Mouse (Mus musculus): ENCODE data around the gene Gm48552. TPM values are rescaled to one million over a fixed set of nuclear protein-coding genes. Genes with fewer than 3 reads are reported as not detected.

Gene Gm48552
- polyA plus RNA-seq, 1 experiment, result not detected

GRCm38 (mm10) chr10:81365073-81365472 lies 23.7 kb upstream of the Gm48552 start:
- no peak overlapping the region for H3K4me3 ChIP-seq (replicated peaks; ENCODE audit: control insufficient read depth, low read depth, low read length)
- peaks cover 7% of the 10 kb centered on the region for H3K4me1 ChIP-seq (ENCODE audit: control insufficient read depth, insufficient read depth, low read length)
- no peak for TF ChIP-seq CTCF (IDR thresholded peaks at IDR 0.05; ENCODE audit: control insufficient read depth, insufficient read depth, low read length)
- no peak for TF ChIP-seq POLR2A (IDR thresholded peaks at IDR 0.05; ENCODE audit: borderline replicate concordance, control insufficient read depth, low read depth, low read length)
- WGBS, result 72% methylated on average over 4 of the region's 4 CpGs
- H3K27ac ChIP-seq (ENCODE audit: control insufficient read depth, insufficient read depth, low read depth, low read length, poor library complexity), result 0 out of 2 replicates have a peak overlapping the region, but pooled peaks have one; percentile 40

DNA sequence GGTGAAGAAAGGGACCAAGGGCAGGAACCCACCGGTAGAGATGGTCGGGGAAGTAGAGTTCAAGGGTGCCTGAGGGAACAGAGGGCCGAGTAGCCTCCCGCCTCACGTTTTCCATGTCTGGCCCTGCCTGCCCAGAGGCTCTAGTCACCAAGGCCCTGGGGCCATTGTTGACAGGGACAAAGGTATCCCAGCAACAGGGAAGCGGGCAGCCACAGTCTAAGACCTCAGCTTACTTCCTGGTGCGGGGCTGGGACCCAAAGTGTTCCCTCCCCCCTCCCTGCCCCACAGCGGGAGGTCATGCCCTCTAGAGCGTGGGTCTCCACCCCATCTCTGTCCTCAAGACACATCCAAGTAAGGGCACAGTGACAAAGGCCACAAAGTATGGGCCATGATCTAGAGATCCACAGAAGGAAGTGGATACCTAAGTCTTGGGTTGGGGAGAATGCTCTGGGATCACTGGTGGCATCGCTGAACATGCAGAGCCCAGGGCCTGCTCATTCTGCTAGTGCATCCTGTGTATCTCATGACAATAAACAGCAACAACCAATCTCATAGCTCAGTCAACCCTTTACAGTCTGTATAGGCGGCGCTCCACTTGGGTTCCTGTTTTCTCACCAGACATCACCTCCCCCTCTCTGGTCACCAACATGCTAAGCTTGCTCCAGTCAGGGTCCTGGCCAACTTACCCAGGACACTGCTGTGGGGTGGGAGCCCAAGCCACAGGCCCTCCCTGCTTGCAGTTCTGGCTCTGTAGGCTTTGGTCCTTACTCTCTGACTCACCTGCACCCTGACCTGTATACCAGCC lies 22.9 kb upstream of the Gm48552 start, which contains the start of gene 4930404N11Rik:
Gene 4930404N11Rik (minus strand): TSS at position 145 of the 805 bp plus-strand sequence.
- H3K4me1 ChIP-seq (ENCODE audit: control insufficient read depth, insufficient read depth, low read length), result peaks cover 7% of the 10 kb centered on the region
- 30% methylated on average over 12 of the region's 12 CpGs for WGBS
- TF ChIP-seq CTCF (IDR thresholded peaks at IDR 0.05; ENCODE audit: control insufficient read depth, insufficient read depth, low read length) (no peak), POLR2A (IDR thresholded peaks at IDR 0.05; ENCODE audit: borderline replicate concordance, control insufficient read depth, low read depth, low read length) (peak; percentile 50; the same call in 1 of the 2 replicates)
- no peak within 1 kb of the TSS for H3K4me3 ChIP-seq (replicated peaks; ENCODE audit: control insufficient read depth, low read depth, low read length)
- H3K27ac ChIP-seq (ENCODE audit: control insufficient read depth, insufficient read depth, low read depth, low read length, poor library complexity), result peak within 1 kb of the TSS; percentile 45

DNA sequence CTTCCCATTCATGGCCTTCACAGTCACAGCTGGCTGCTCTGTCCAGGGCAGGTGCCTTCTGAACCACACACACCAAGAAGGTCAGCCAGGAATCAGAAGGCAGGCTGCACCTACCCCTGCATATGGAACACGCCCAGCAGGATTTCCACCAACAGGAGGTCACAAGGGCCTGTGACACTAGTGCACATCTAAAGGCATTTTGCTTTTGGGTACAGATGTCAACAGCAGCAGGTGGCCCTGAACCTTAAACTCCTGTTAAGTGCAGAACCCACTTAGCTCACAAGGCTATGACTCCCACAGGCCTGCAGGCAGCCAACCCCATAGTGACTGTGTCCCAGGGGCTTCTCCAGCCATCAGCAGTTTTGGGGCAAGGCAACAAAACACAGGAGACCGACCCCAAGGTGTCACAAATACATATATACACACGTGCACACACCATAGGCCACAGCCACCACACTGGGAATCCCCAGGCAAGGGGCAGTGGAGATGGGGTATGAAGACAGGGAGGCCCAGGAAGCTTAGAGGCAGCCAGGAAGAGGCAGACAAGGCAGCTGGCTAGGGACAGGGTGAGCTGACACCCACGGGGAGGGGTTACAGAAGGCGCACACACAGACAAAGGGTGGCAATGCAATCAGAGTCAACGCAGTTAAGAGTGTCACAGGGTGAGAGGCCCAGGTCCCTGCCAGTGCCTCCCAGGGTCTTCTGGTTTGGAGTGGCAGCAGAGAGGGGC lies 22.2 kb upstream of the Gm48552 start:
- 60% methylated on average over 6 of the region's 6 CpGs for WGBS
- no peak for TF ChIP-seq CTCF (IDR thresholded peaks at IDR 0.05; ENCODE audit: control insufficient read depth, insufficient read depth, low read length)
- TF ChIP-seq POLR2A (IDR thresholded peaks at IDR 0.05; ENCODE audit: borderline replicate concordance, control insufficient read depth, low read depth, low read length), result no peak
- Histone ChIP-seq H3K4me1 (ENCODE audit: control insufficient read depth, insufficient read depth, low read length) (peaks cover 7% of the 10 kb centered on the region), H3K27ac (ENCODE audit: control insufficient read depth, insufficient read depth, low read depth, low read length, poor library complexity) (peak overlapping the region; percentile 45; the same call in 1 of the 2 replicates), H3K4me3 (replicated peaks; ENCODE audit: control insufficient read depth, low read depth, low read length) (no peak overlapping the region)

GRCm38 (mm10) chr10:81367207-81367495 lies 21.7 kb upstream of the Gm48552 start:
- peaks cover 4% of the 10 kb centered on the region; the same call in 1 of the 2 replicates for H3K4me1 ChIP-seq (ENCODE audit: control insufficient read depth, insufficient read depth, low read length)
- TF ChIP-seq POLR2A (IDR thresholded peaks at IDR 0.05; ENCODE audit: borderline replicate concordance, control insufficient read depth, low read depth, low read length), result no peak
- no peak for TF ChIP-seq CTCF (IDR thresholded peaks at IDR 0.05; ENCODE audit: control insufficient read depth, insufficient read depth, low read length)
- no peak overlapping the region for H3K4me3 ChIP-seq (replicated peaks; ENCODE audit: control insufficient read depth, low read depth, low read length)
- peak overlapping the region; percentile 30; the same call in 1 of the 2 replicates for H3K27ac ChIP-seq (ENCODE audit: control insufficient read depth, insufficient read depth, low read depth, low read length, poor library complexity)
- 88% methylated on average over 6 of the region's 6 CpGs for WGBS

GRCm38 (mm10) chr10:81375322-81375721 lies 13.5 kb upstream of the Gm48552 start:
- Histone ChIP-seq H3K27ac (ENCODE audit: control insufficient read depth, insufficient read depth, low read depth, low read length, poor library complexity) (no peak overlapping the region), H3K4me3 (replicated peaks; ENCODE audit: control insufficient read depth, low read depth, low read length) (no peak overlapping the region), H3K4me1 (ENCODE audit: control insufficient read depth, insufficient read depth, low read length) (peaks cover 2% of the 10 kb centered on the region; the same call in 1 of the 2 replicates)
- WGBS, result 94% methylated on average over 10 of the region's 10 CpGs
- no peak for TF ChIP-seq POLR2A (IDR thresholded peaks at IDR 0.05; ENCODE audit: borderline replicate concordance, control insufficient read depth, low read depth, low read length)

GRCm38 (mm10) chr10:81376561-81377361 lies 12.0 kb upstream of the Gm48552 start:
- Histone ChIP-seq H3K27ac (ENCODE audit: control insufficient read depth, insufficient read depth, low read depth, low read length, poor library complexity) (peak overlapping the region; percentile 74), H3K4me3 (replicated peaks; ENCODE audit: control insufficient read depth, low read depth, low read length) (peak overlapping the region; percentile 70), H3K4me1 (ENCODE audit: control insufficient read depth, insufficient read depth, low read length) (peaks cover 4% of the 10 kb centered on the region)
- 37% methylated on average over 6 of the region's 6 CpGs for WGBS
- TF ChIP-seq CTCF (IDR thresholded peaks at IDR 0.05; ENCODE audit: control insufficient read depth, insufficient read depth, low read length), result no peak
- peak; percentile 34; the same call in 1 of the 2 replicates for TF ChIP-seq POLR2A (IDR thresholded peaks at IDR 0.05; ENCODE audit: borderline replicate concordance, control insufficient read depth, low read depth, low read length)

DNA sequence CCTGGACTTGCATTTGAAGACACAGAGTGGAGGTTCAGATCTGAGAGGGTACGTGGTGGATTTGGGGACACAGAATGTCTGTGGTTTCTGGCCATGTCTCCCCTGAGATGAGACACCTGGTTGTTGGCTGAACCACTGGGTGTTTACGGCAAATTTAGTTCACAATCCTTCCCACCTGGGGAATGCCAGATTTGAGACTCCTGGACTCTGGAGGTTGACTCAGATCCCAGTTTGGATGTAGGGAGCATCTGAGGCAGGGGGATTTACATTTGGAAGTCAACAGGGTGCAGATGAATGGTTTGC lies 11.5 kb upstream of the Gm48552 start:
- peaks cover 4% of the 10 kb centered on the region for H3K4me1 ChIP-seq (ENCODE audit: control insufficient read depth, insufficient read depth, low read length)
- TF ChIP-seq CTCF (IDR thresholded peaks at IDR 0.05; ENCODE audit: control insufficient read depth, insufficient read depth, low read length), result no peak
- TF ChIP-seq POLR2A (IDR thresholded peaks at IDR 0.05; ENCODE audit: borderline replicate concordance, control insufficient read depth, low read depth, low read length), result no peak
- 42% methylated on average over 2 of the region's 2 CpGs for WGBS
- H3K27ac ChIP-seq (ENCODE audit: control insufficient read depth, insufficient read depth, low read depth, low read length, poor library complexity), result peak overlapping the region; percentile 74
- H3K4me3 ChIP-seq (replicated peaks; ENCODE audit: control insufficient read depth, low read depth, low read length), result peak overlapping the region; percentile 70

All from bone marrow, adult 2 months (tissue).